Mouse (Mus musculus) fibroblast of lung, adult 2 months (primary cell): ENCODE results near the gene Zbtb20.
"Not testable (repeated sequence)": the region's sequence is repeated elsewhere in the genome, so short reads cannot be mapped to it uniquely, and the experiment has no call there.

Source experiments
- DNase-seq: peaks from one replicate; pipeline ENCODE4 v3.0.0-alpha.2; 2011; ENCODE audit warnings: low read depth

Zbtb20 gene

DNA sequence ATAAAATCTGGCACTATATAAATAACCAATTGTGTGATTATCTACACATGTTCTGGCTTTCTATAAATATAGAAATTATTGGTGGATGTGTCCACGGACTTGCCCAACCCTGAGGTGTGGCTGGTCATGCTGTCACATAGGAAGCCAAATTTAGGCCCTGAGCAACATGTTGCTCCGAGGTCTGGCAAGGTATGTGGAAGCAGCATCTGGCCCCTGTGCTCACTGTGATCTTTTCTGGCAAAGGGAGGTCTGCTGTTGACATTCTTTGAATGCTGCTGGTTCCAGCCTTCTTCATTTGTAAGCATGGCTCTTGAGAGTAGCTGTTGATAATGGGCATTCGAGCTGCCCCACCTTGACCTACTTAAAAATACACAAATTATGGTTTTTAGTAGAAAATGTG, 35.0 kb downstream of the Zbtb20 start:
- DNase-seq: no peak

DNA sequence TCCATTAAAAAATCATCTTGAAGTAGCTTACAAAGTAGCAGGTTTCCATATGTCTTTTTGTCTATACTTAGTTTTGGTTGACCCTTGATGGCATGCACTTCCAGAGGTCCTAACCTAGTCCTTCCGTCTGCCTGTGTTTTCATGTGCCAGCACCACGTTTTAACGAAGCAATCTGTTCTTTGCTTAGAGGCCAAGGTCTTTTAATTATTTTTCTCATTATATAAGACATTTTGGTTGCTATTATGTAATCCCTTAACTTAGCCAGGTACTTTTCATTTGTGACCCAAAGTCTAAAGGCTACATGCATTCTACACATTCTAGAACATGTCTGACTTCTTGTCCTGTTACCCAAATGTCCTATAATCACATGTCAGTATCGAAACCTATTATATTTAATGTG, 35.6 kb downstream of the Zbtb20 start:
- no peak for DNase-seq

DNA sequence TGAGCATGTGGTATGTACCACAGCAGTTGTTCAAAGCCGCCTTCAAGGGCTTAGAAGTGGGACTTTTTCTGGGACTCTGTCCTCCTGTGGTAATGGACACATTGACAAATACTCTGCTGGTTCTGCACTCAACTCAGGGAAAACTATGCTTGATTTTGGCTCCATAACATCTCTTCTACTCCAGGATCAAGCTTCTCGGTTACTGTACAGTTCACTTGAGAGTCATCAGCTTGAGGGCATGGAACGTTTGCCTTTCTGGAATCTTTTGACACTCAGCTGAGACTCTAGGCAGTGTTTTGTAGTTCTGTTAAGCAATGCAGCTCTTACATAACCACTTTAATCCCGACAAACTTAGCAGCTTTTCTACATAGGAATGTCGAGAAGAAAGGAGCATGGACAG, 36.1 kb downstream of the Zbtb20 start:
- no peak for DNase-seq

DNA sequence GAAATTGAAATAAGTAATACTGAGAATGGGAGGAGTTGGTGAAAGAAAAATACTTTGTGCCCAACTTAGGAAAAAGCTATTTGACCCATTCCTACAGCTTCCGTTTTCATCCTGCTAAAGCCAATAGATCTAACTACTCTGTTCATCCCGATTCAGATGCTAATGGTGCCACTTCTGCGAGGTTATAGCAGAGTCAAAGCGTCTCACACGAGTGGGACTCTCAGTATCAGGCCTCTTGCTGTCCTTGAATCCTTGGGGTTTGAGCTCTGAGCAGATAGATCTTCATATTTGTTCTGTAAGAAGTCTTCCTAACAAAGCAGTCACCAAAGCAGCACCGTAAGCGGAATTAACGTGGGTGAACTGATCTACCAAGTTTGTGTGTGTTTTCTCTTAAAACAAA, 37.6 kb downstream of the Zbtb20 start:
- no peak for DNase-seq

DNA sequence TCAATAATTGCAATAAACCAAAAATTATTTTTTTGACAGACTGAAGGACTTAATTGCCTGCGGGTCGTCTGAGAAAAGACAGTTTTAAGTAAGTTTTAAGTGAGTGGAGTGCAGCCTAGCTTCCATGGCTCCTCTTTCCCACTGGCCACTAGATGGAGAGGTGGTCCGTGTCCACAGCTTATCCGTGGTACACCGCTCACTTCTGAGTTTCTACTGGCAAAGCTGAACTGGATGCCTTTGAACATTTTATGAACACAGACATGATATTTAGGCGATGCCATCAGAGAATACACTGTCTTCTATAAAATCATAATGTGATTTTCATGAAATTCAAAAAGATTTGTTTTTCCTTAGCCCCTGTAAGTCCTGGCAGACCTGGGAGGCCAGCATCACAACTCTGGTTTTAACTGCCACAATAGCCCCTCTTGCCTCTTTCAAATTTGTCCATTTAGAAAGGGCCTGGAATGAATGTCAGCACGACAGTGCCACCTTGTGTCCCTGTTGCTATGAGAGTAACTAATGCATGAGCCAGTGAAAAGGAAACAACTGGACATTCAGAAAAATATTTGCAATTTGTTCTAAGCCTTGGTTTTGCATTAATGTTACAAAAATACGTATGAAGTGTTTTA, 38.9 kb downstream of the Zbtb20 start:
- no peak for DNase-seq

DNA sequence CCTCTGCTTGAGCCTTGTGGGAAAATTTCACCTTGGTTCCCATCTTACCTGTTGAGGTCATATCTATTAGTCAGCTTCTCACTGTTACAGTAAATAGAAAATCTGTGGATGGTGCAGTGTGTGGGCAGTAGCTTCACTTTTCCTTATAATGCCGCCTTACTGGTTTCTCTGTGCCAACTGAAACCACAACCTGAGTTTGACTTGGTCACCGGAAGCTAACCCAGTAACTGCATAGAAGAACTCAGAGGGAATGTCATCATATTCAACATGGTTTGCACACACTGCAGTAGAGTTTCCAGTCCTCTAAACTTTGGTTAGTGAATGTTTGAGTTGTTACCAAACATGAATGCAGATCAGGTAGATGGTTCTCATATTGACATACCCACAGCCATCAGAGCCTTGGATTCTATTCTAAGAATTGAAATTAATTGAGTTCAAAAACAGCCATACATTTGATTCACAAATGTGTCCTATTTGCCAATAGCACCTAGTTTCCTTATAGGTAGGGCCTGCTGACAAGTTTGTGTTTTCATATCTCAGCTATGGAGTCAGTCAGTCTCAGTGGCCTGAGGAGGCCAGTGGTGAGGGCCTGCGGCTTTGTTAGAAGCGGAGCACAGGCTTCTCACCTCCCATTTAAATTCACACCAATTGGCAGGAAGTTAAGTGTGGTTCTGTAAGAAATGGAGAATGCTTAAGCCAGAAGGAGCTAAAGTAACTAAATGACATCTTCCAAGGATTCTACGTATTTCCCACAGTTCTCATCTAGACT, 44.5 kb downstream of the Zbtb20 start:
- DNase-seq: no peak

DNA sequence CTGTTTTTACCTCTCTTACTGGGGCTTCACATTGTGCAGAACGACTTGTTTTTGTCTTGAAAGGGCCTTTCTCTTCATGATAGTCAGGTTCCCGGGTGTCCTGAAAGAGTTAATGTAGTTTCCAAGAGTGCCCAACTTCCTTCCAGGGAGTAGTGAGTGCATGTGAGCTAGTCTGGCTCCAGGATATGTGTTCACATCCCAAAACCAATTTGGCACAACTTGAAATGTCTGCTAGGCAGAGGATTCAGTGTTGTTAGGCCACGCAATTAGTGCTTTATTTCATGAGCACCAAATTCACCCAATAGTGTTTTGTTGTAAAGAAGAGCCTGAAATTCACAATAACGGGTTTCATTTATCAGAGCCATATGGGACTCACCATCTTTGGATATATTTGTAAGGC, 45.8 kb downstream of the Zbtb20 start:
- no peak for DNase-seq

DNA sequence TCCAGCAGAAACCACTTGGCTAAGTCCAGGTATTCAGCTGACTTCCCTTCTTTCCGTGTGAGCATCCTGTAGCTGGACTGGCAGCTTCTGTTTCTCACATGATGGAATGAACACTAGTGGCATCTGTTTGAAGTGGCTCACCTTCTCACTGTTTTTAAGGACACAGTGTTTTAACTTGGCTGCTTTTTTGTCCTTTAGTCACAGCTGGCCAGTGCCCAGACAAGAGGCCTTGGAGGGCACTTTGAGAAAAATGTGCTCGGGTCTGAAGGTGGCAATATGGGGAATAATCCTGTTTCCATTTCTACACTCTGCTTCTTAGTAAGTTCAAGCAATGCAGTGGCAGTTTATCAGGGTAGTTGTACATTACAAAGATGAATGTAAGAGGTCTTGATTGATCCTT, 62.5 kb downstream of the Zbtb20 start:
- DNase-seq: no peak

DNA sequence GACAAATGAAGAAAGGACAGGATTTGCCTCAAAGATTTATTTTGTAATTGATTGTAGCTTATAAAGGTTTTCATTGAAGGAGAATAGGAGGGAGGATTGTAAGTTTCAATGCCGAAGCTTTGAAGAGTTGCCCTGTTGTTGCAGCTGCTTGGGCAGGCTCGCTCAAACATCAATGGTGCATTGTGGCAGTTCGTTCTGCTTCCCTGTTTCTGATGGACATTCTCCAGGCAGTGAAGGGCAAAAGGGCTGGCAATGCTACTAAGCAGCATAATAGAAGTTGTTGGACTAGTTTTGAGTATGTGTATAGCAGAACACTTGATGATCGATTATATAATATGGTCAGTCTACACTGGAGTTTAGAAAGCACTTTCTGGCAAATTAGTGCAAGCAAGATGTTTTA, 71.3 kb downstream of the Zbtb20 start:
- DNase-seq: peak; percentile 16

DNA sequence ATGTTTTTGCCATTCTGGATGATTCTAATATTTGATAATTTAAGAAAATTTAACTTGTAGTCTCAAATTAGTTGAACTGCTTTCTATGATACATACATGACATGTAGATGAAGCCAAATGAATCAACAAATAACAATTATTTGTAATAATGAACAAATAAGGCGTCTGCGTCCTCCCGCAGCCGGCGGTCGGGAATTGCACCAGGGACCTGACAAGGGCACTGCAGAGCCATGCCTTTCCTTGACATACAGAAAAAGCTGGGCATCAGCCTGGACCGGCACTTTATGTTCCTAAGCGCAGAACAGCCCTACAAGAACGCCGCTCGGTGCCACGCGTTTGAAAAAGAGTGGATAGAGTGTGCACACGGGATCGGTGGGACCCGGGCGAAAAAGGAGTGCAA, 79.7 kb downstream of the Zbtb20 start:
- not testable (repeated sequence) for DNase-seq

DNA sequence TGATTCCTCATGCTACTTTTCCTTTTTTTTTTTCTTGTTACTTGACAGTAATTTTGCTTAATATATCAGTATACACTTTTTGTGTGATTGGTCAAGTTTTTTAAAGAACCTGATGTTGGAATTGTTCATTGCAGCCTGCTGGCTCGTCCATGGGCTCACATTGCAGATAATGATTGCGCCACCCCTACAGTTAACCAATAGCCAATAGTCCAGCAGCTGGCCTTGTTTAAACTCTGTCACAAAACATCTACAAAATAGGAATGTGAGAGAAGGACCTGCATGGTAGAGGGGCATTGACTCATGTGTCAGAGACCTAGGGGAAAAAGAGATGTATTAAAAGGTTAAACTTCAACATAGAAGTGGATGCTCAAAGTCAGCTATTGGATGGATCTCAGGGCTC, 97.2 kb downstream of the Zbtb20 start:
- no peak for DNase-seq

DNA sequence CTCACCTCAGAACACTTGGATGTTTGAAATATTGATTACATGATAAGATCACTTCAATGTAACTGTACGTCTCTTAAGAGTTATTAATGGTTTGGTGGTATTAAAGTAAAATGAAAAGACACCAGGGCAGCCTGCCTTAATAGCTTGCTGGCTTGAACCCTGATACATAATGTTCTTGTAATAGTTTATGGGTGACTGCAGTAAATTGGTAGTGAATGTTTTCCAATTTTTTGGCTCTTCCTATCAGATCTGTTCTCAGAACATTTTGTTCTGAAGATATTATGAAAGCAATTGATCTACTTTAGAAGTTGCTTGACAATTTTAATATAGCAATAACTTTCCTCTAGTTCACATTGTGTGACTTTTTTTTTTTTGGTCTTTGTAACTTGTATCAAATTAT, 123.2 kb downstream of the Zbtb20 start:
- no peak for DNase-seq

DNA sequence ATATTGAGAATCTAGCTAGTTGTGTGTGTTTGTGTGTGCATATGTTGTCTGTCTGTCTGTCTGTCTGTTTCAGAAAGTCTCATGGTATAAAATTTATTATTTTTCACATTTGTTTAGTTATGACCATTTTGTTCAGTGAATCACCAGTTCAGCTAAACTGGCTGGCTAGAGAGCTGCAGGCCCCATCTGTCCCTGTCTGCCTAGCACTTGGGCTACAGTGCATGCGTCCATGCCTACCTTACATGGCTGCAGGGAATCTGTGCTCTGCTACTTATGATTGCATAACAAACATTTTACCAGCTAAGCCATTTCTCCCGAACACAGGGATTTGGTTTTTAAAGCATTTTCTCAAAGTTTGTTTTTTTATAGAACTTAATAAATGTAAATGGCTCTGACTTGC, 150.7 kb downstream of the Zbtb20 start:
- DNase-seq: no peak

DNA sequence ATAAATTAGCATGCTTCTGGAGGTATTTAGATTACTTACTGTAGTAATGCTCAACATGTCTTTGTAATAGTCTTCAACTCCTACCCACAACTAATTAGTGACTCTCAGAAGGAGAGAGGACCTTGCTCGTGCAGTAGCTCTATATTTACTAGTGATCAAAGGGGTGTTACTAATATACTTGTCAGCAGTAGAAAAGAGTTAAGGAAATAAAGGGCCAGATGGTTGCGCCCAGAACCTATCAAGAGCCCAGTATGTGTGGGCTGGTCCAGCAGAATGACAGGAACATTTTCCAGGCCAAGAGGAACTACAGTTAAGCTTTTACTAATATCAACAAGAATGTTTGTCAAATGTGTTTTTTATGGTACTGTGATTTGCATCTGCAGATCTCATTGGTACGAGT, 153.6 kb downstream of the Zbtb20 start:
- no peak for DNase-seq

DNA sequence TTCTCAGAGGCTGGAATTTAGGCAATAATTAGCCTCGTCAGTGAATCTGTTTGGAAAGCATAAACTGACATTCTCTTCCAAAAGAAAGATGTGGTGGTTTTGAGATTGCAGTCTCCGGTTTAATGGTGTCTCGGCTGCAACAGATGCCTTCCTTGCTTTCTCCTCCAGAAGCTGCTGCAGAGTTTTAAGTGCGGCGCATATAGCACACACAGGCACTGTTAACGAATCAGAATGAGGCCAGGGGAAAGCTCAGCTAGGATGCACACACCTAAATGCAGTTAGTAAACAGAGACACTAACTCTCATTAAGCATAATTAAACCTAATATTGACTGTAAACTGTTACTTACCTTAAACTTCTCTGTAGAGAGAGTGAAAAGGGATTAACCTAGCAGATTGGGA, 160.0 kb downstream of the Zbtb20 start:
- no peak for DNase-seq

DNA sequence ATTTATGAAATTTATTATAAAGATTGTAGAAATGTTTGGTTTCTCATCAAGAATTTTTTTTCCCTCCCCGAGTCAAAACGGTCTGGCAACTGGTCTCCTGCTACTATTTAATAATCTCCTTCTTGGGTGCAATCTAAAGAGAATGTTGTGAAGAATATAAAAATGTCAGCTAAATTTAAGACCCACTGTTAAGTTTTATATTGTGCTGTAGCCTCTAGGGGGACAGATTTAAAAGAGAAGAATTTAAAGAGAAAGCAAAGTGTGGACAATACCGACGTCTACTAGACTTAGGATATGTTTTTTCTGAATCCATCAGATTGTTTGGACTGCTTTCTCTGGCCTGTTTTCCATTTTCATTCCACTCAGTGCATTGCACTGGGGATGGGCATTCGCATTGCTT, 160.8 kb downstream of the Zbtb20 start:
- no peak for DNase-seq

DNA sequence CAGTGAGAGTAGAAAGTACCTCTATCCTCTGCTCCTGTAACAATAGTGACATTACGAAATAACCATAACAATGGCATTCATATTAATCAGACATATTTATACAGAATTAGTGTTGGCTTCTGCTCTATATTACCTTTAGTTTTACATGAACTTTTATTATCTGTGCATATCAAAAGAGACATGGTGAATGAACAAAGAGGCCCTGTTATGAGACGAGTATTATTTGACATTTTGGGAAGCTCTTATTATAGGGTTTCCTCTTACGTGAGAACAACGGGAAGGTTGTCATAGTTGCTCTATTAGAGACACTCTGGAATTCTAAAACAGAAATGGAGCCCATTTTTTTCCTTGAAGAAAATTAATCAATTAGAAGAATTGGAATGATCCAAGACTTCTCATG, 161.6 kb downstream of the Zbtb20 start:
- DNase-seq: no peak

DNA sequence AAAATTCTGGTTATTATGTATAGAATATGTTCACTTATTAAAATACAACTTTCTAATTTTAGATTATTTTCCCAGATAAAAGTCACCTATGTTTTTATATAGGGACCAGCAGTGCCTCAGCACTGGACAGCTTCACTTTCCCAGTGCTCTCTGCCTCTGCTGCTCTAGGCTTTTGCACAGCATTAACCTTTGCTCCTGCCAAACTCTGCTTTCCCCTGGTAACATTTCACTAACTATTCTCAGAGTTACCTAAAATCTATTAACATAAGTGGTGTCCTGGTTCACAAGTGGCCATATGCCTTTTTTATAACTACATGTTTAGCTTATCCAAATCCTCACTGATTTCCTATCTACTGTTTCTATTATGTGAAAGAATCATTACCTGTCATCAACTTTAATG, 169.9 kb downstream of the Zbtb20 start:
- no peak for DNase-seq

DNA sequence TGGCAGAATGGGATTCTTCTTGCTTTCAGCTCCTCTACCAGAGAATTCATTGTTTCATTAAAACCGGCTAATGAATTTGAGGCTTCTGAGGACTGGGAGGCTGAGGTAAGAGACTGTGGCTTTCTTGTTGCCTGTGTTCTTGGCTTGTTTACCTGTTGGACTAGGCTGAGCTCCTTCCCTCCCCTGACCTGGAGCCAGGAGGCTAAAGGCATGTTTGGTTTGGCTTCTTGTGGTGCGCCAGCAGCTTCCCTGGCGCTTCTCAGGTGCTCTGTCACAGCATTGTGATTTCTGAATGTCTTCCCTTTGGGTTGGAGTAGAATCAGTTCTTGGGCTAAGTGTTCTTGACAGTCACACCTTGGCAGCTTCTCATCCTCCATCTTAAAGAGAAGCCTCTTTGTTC, 171.0 kb downstream of the Zbtb20 start:
- no peak for DNase-seq

DNA sequence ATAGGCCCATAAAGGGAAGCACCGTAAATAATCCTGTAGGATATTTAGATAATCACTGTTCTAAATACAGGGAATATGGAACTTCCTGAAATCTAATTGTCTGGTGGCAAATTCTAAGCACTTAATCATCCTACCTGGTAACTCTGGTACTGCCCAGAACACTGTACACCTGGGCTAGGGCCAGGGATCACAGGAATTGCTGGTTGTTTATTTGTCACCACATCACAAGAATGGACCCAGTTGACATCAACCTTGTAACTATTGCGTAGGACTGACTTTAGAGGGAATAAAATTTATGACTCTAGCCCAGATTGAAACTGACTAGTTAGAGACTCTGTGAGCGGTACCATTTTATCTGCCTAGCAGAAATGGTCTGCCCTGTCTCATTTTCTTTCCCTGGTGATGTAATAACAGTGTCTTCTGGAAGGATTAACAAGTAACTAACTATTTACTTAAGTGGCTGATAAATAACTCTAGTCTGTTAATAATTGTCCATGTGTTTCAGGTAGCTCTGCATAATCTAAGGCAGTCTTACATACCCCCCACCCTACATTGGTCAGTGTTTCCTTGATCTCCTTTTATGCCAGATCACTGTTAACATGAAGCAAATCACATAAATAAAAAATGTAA, 194.1 kb downstream of the Zbtb20 start:
- DNase-seq: no peak

DNA sequence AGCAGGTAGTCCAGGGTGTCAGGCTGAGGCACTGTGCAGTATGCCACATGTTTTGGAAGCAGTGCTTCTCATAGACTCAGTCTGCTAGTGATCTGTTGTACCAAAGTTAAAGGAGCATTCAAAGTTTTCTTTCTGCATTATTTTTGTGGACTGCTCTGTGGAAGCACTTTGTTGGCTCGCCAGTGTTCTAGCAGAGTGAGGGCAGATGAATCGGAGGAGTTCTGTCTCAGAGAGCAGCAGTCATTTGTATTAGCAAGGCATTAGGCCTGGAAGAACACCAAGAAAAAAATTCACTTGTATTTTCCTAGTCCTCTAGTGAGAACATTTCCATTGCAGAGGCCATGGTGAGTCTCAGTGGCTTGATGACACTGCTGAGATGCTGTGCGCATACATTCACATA, 196.2 kb downstream of the Zbtb20 start:
- DNase-seq: no peak

DNA sequence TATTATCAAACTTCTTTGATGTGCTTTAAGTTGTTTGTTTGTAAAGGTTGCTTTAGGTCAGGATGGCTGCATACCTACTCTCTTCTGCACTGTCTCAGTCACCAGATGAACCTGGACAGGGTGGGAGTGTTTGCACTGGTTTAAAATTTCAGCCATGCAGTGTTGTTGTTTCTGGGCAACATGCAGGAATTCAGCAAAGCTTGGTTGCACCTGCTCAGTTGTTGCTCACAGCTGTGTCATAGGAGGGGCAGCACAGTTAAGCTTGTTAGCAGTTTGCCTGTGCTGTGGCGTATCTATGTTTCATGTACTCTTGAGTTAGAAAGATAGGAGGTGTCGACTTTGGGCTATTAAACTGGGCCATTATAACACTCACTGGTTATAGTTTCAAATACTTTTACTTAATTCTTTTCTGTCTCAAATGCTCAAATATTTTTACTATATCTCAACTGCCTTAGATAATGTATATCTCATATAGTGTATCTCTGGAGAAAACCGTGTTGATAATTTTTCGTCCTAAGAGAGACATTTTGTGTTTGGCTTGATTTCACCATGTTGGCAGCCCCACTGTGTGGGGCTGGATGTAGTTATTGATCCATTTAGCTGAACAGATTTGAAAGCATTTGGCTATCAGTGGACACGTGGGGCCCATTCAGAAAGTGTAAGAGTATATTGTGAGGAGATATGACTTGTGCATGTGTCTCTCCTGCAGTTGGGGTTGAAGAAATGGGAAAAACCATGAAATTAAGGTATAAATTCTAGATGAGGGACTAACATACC, 197.3 kb downstream of the Zbtb20 start:
- no peak for DNase-seq

DNA sequence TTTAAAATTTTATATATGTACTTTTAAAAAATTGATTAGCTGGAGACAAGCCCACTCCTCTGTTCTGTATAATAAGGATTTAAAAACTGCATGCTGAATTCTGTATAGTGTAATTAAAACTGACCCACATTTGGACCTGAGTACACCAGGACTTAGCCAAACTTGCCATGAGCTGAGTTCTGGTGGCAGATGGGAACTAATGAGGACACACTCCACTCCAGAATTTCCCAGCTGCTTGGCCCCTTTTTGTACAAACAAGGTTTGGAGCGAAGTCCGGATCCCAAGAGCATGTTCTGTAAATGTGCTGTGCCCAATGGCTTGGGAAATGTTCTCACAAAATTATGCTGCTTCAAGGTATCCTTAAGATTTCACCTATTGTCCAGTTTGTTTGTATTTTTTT, 204.7 kb downstream of the Zbtb20 start:
- DNase-seq: no peak
